Mouse (Mus musculus): ENCODE data around the gene Tspan9.

- TF ChIP-seq CTCF (IDR thresholded peaks at IDR 0.05; ENCODE audit: low read depth) (no peak), EP300 (IDR thresholded peaks at IDR 0.05; ENCODE audit: low read depth) (no peak)
These were observed 144.3 kb downstream of the Tspan9 start for GRCm38 (mm10) chr6:127999118-127999517.

Measured in liver, postnatal 0 days (tissue).